Mouse (Mus musculus) thymus, adult 2 months (tissue): Measurements from ENCODE around the gene Sox1. TPM values are rescaled to one million over a fixed set of nuclear protein-coding genes. Genes with fewer than 3 reads are reported as not detected.

Experiments
- DNase-seq: peaks from one replicate; pipeline ENCODE4 v3.0.0; 2021
- H3K27ac ChIP-seq: fragments of 200-500 bp; 2 replicates; pipeline ENCODE4 v1.5.1; 2012; ENCODE audit warnings: low read length, control low read depth; ENCODE audit not compliant: control insufficient read depth, insufficient read depth
- H3K27me3 ChIP-seq: fragments of 200-500 bp; 2 replicates; pipeline ENCODE4 v1.6.1; 2012; ENCODE audit warnings: mild to moderate bottlenecking, low read length, moderate library complexity, mixed read lengths; ENCODE audit not compliant: control insufficient read depth, insufficient read depth
- H3K36me3 ChIP-seq: fragments of 200-500 bp; 2 replicates; pipeline ENCODE4 v1.6.1; 2012; ENCODE audit warnings: mild to moderate bottlenecking, low read length, moderate library complexity; ENCODE audit not compliant: control insufficient read depth, insufficient read depth
- H3K4me1 ChIP-seq: fragments of 200-500 bp; replicated peaks from 2 replicates; pipeline ENCODE4 v1.6.1; 2012; ENCODE audit warnings: low read length; ENCODE audit not compliant: control insufficient read depth, insufficient read depth
- H3K4me3 ChIP-seq: fragments of 200-500 bp; 2 replicates; pipeline ENCODE4 v1.5.1; 2012; ENCODE audit warnings: mild to moderate bottlenecking, low read length, control low read depth, moderate library complexity; ENCODE audit not compliant: control insufficient read depth, insufficient read depth
- CTCF ChIP-seq: fragments of 200-500 bp; IDR thresholded peaks from 2 replicates; pipeline ENCODE4 v1.5.1; 2012; ENCODE audit warnings: mild to moderate bottlenecking, control low read depth, low read length, moderate library complexity, borderline replicate concordance; ENCODE audit not compliant: control insufficient read depth, poor library complexity, insufficient read depth; ENCODE audit errors: extremely low read depth
- POLR2A ChIP-seq: fragments of 200-500 bp; IDR thresholded peaks from 2 replicates; pipeline ENCODE4 v1.6.1; 2012; ENCODE audit warnings: mild to moderate bottlenecking, low read length, control low read depth, moderate library complexity; ENCODE audit not compliant: control insufficient read depth, poor library complexity, insufficient read depth; ENCODE audit errors: extremely low read depth
- WGBS: fragments of 180-500 bp; shearing (Covaris S2); methylation state at CpG from one replicate; pipeline ENCODE4 v1.1.7; 2018; 5-methylcytosine and 5-hydroxymethylcytosine counted together
- polyA plus RNA-seq: library from polyadenylated mRNA; depleted of rRNA; stranded (reverse); fragments of >200 nt; gene quantifications from 2 replicates; pipeline ENCODE4 v1.2.3, GENCODE M21; 2012

Gene Sox1
- polyA plus RNA-seq, 1 experiment, result not detected

DNA sequence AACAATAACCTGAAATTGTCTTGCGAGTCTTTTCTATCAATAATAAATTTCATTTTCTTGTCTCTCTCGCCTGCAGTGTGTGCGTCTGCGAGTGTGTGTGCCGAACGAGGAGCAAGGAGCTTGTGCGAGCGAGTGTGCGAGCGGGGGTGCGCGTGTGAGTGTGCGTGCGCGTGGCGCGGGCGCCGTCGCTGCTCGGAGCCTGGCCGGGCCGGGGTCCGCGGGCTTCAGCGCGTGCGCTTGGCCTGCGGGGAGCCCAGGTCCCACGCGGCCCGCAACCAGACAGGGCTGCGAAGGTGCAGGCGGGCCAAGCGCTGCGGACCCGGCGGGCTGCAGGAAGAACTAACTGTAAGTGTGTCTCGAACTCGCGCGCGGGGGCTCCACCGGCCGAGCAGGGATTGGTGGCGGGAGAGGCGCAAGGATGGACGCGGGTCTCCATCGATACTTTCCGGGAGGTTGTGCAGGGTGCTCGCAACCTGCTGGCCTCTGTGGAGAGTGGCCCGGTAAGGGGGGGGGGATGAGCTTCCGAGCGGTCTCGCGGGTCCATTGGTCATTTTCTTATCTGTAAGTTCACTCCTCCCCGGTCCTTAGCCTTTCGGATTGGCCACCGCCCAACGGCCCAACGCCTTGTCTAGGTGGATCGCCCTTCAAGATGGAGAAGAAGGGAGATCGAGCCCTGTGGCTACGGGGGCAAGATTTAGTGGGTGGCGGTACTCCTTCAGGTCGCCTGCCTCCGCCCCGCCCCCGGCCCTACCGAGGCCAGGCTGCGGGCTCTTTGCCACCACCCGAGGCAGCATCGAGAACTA is 9.2 kb upstream of the Sox1 start:
- no peak overlapping the region for H3K27ac ChIP-seq
- H3K36me3 ChIP-seq, result no peaks in the 10 kb centered on the region
- H3K4me1 ChIP-seq, result no peaks in the 10 kb centered on the region; the same call in 1 of the 2 replicates
- 6% methylated on average over 74 of the region's 74 CpGs for WGBS
- H3K4me3 ChIP-seq, result no peak overlapping the region
- DNase-seq, result no peak
- H3K27me3 ChIP-seq, result peaks cover 25% of the 10 kb centered on the region
- TF ChIP-seq POLR2A (no peak), CTCF (no peak)

DNA sequence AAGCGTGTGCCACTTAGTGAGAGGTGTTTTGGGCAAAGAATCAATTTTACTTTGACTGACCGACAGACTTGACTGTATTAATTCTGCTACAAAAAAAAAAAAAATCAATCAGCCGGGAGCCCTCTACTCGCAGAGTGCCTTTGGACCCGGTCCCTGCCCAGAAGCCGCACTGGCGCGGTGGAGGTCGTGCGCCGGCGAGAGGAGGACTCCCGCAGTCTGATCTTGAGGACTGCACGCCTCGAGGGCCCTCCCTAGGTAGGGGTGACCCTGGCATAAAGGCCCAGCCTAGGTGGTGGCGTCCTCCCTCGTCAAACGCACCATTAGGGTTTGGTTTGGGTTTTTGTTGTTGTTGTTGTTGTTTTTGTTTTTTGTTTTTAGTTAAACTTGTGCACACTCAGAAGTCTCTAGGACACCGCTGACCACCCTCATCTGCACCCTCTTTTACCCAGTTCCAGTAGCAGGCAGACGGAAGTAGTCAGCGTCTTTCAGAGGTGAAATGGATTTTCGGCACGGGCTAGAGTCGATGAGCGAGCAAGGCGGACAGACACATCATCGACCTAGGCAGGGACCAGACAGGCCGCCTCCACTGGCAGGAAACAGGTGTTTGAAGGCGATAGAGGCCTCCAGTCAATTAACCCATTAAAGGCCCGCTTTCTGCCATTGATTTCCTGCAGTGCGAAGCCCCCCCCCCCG is 8.4 kb upstream of the Sox1 start:
- Histone ChIP-seq H3K27ac (no peak overlapping the region), H3K27me3 (peaks cover 27% of the 10 kb centered on the region), H3K4me1 (no peaks in the 10 kb centered on the region; the same call in 1 of the 2 replicates), H3K4me3 (no peak overlapping the region), H3K36me3 (no peaks in the 10 kb centered on the region)
- no peak for TF ChIP-seq POLR2A
- TF ChIP-seq CTCF, result no peak
- 4% methylated on average over 32 of the region's 32 CpGs for WGBS
- no peak for DNase-seq

DNA sequence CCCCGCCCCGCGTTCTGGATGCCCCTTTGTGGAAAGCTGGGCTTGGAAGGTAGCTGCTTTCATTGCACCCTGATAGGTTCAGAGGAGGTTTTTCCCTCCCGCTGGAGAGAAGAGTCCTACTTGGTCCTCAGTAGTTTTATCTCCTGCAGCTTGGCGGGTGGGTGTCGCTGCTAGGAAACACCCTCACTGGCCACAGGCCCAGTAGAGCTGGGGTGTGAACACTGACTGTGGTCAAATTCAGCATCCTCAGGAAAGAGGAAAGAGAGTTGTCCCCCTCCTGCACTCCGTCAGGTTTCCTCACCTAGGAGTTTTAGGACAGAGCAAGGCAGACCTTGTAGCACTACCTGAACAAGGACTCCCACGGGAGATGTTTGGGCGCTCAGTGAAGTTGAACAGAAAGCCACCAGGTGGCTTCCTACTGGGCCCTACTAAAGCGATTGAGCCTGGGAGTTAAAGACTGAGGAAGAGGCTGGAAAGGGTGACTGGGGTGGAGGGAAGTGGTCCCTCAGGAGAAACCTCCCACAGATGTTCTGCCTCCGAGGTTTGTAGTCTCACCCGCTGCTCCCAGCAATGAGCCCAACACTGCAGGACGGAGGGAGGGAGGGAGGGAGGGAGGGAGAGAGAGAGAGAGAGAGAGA is 7.8 kb upstream of the Sox1 start:
- H3K27me3 ChIP-seq, result peaks cover 27% of the 10 kb centered on the region
- TF ChIP-seq CTCF (no peak), POLR2A (no peak)
- H3K4me1 ChIP-seq, result no peaks in the 10 kb centered on the region; the same call in 1 of the 2 replicates
- H3K36me3 ChIP-seq, result no peaks in the 10 kb centered on the region
- no peak overlapping the region for H3K27ac ChIP-seq
- DNase-seq, result no peak
- H3K4me3 ChIP-seq, result no peak overlapping the region
- 5% methylated on average over 13 of the region's 13 CpGs for WGBS

DNA sequence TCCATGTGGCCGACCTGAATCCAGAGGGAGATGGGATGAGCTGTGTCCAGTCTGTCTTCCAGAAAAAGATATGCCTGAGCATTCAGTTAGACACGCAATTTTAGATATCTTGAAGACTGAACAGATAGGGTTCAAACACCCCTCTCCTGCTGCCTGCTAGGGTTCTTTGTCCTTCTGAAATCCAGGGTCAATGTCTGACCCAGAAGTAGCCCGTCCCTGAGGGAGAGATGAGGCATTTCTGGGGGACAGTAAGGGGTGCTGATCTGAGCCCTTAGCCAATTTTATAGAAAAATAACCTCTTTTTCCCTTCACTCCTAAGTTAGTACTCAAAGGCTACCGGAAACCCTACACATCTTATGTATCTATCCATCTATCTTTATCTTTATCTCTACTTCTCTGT is 7.2 kb upstream of the Sox1 start:
- no peak overlapping the region for H3K27ac ChIP-seq
- H3K4me1 ChIP-seq, result no peaks in the 10 kb centered on the region; the same call in 1 of the 2 replicates
- no peaks in the 10 kb centered on the region for H3K36me3 ChIP-seq
- H3K27me3 ChIP-seq, result peaks cover 28% of the 10 kb centered on the region
- no peak overlapping the region for H3K4me3 ChIP-seq
- DNase-seq, result no peak
- TF ChIP-seq CTCF (no peak), POLR2A (no peak)
- 9% methylated on average over 4 of the region's 4 CpGs for WGBS

DNA sequence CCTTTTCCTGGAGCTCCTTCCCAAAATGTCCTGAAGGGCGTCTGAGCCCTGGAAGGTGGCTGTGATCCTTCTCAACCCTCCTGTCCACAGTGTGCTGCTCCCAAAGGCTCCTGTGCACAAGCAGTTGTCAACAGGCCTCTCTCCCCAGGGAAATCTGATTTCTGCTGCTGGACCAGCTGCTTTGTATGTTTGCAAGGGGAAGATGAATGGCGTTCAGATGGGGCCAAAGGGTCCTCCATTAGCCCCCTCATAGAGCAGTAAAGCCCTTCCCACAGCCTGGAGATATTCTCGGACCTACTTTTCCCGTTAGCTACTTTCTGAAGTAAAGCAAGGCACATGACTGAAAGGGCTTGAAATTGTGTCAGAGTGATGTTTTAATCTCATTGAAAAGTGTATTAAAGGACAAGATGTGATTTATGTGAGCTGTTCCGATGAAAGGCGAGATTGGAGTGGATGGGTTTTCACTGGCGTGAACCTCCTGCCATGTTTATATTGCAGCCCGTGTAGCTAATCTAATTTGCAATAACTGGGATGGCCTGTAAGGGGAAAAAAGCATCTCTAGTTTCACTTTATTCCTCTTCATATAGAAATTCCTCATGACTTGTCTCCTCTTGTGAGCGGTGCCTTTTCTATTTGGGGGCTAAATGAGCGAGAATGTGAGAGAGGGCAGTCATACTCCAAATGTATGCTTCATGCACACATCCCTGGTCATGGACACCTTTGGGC is 6.5 kb upstream of the Sox1 start:
- Histone ChIP-seq H3K36me3 (no peaks in the 10 kb centered on the region), H3K27ac (no peak overlapping the region), H3K4me3 (no peak overlapping the region), H3K4me1 (no peaks in the 10 kb centered on the region; the same call in 1 of the 2 replicates), H3K27me3 (peaks cover 27% of the 10 kb centered on the region)
- 21% methylated on average over 10 of the region's 10 CpGs for WGBS
- no peak for TF ChIP-seq CTCF
- no peak for TF ChIP-seq POLR2A
- DNase-seq, result no peak

DNA sequence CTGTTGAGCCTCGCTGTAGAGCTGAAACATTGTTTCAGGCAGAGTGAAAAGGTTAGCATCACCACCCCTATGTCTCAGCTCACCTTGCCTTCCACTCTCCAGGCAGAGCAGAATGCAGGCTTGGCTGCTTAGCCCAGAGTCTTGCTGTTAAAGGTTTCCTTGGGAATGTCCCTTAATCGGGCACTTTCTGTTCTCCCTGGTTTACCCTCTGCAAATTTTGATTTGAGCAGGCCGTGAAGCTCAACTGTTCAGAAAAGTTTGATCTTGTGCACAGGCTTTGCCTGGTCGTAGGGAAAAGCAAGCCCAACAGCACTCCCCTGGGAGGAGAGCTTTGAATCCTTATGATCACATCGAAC is 6.0 kb upstream of the Sox1 start:
- Histone ChIP-seq H3K27me3 (peaks cover 27% of the 10 kb centered on the region), H3K4me1 (no peaks in the 10 kb centered on the region; the same call in 1 of the 2 replicates), H3K36me3 (no peaks in the 10 kb centered on the region), H3K27ac (no peak overlapping the region), H3K4me3 (no peak overlapping the region)
- DNase-seq, result no peak
- WGBS, result 4% methylated on average over 5 of the region's 5 CpGs
- TF ChIP-seq POLR2A, result no peak
- TF ChIP-seq CTCF, result no peak
